Mouse (Mus musculus) liver, embryonic 14.5 days (tissue): Measurements from ENCODE around the gene Slc5a4a. TPM values are rescaled to one million over a fixed set of nuclear protein-coding genes. Genes with fewer than 3 reads are reported as not detected.

ENCODE experiments used
- ATAC-seq: fragments of 200-750 bp; cut with Nextera tagmentation; 2 replicates; pipeline ENCODE4 v1.8.0; 2017; ENCODE audit warnings: moderate number of reproducible peaks, mild to moderate bottlenecking, moderate library complexity; ENCODE audit not compliant: insufficient read depth
- DNase-seq, 3 experiments: peaks; one replicate each; pipeline ENCODE4 v3.0.0-alpha.2; 2012 to 2013; ENCODE audit warnings: low read depth in 3 of 3, low spot score in 3 of 3
- H3K27ac ChIP-seq: fragments of 300-500 bp; sonication (generic); 2 replicates; pipeline ENCODE4 v1.5.1; 2014; ENCODE audit warnings: moderate library complexity, mild to moderate bottlenecking, control low read depth, inconsistent platforms
- H3K27me3 ChIP-seq: fragments of 300-500 bp; sonication (generic); 2 replicates; pipeline ENCODE4 v1.6.1; 2014; ENCODE audit warnings: mild to moderate bottlenecking, low read length, moderate library complexity; ENCODE audit not compliant: control insufficient read depth, insufficient read depth
- H3K36me3 ChIP-seq: fragments of 300-500 bp; sonication (generic); replicated peaks from 2 replicates; pipeline ENCODE4 v1.6.1; 2014; ENCODE audit warnings: low read depth; ENCODE audit not compliant: control insufficient read depth, insufficient read depth
- H3K4me1 ChIP-seq, 2 experiments: fragments of 200-500 bp in 1 of 2; fragments of 300-500 bp in 1 of 2; sonication (generic) in 1 of 2; replicated peaks; 2 replicates each; pipeline ENCODE4 v1.6.1; 2012 to 2014; ENCODE audit warnings: antibody characterized with exemption in 1 of 2, inconsistent platforms in 1 of 2, low read length in 1 of 2; ENCODE audit not compliant: control insufficient read depth in 2 of 2, insufficient read depth in 2 of 2
- H3K4me2 ChIP-seq: fragments of 300-500 bp; sonication (generic); 2 replicates; pipeline ENCODE4 v1.6.1; 2014; ENCODE audit warnings: low read depth, mild to moderate bottlenecking, control low read depth, moderate library complexity
- H3K4me3 ChIP-seq, 2 experiments: fragments of 200-500 bp in 1 of 2; fragments of 300-500 bp in 1 of 2; sonication (generic) in 1 of 2; 2 replicates each; pipeline ENCODE4 v1.5.1; 2012 to 2014; ENCODE audit warnings: low read depth in 2 of 2, low read length in 2 of 2, mild to moderate bottlenecking in 2 of 2, control low read depth in 1 of 2, inconsistent platforms in 1 of 2, moderate library complexity in 1 of 2; ENCODE audit not compliant: insufficient read depth in 1 of 2
- H3K9ac ChIP-seq: fragments of 300-500 bp; sonication (generic); replicated peaks from 2 replicates; pipeline ENCODE4 v1.6.1; 2014; ENCODE audit warnings: mild to moderate bottlenecking, control low read depth, moderate library complexity
- H3K9me3 ChIP-seq: fragments of 300-500 bp; sonication (generic); 2 replicates; pipeline ENCODE4 v1.6.1; 2016; ENCODE audit warnings: low read length, mixed read lengths; ENCODE audit not compliant: control insufficient read depth
- CTCF ChIP-seq: IDR thresholded peaks from 2 replicates; pipeline ENCODE4 v1.5.1; 2016; ENCODE audit warnings: antibody characterized with exemption, low read depth, control low read depth
- EP300 ChIP-seq: IDR thresholded peaks from 2 replicates; pipeline ENCODE4 v1.6.1; 2016; ENCODE audit warnings: antibody characterized with exemption, low read depth
- WGBS: fragments of 180-500 bp; shearing (Covaris S2); extraction: QIAGEN DNeasy Blood & Tissue Kit; methylation state at CpG from one replicate; pipeline ENCODE4 v1.1.7; 2014; ENCODE audit not compliant: insufficient replicate concordance; 5-methylcytosine and 5-hydroxymethylcytosine counted together
- polyA plus RNA-seq, 2 experiments: library from polyadenylated mRNA; depleted of rRNA in 1 of 2; stranded (reverse) in 1 of 2; unstranded in 1 of 2; fragments of >200 nt; fragmentation: Nextera tagmentation in 1 of 2; extraction: Ambion mirVana in 1 of 2; gene quantifications; 2 replicates each; pipeline versions ENCODE4 v1.2.1 to v1.2.3; 2012 to 2014

The Slc5a4a gene
- polyA plus RNA-seq, 2 experiments = 0.04 TPM; not detected in 1

- ATAC-seq (no peak), DNase-seq (peak in 1 of 3 experiments; percentile 9)
- TF ChIP-seq CTCF = peak; percentile 28; the same call in 1 of the 2 replicates
- no peak for TF ChIP-seq EP300
Measured at GRCm38 (mm10) chr10:76203798-76204283, 56.6 kb downstream of the Slc5a4a start.

DNA sequence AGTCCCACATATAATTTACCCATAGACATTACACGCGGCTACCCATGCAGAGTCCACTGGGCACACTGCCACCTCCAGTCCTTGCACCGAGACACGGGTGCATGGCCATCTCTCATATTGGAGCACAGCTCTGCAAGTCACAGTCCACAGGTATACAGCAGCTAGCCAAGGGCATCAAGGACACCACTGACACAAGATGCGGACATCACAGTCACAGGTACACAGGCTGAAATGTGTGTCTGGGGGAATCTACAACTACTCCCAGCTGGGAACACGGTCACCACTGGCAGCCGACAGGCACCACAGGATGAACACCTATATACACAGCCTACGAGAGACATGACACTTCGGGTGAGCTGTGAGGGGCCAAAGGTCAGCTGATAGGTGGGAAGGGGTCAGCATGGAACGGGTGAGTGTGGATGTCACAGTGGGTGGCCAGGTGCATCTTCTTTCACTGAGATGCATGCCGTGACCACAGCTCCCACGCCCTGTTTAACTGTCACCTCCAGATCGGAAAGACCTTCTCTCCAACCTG is 60.1 kb downstream of the Slc5a4a start:
- H3K4me1 ChIP-seq = no peaks in the 10 kb centered on the region
- WGBS = 76% methylated on average over 13 of the region's 13 CpGs
- no peak overlapping the region for H3K4me2 ChIP-seq
- no peaks in the 10 kb centered on the region for H3K36me3 ChIP-seq
- H3K9ac ChIP-seq = no peak overlapping the region
- ATAC-seq (no peak), DNase-seq (no peak)
- H3K9me3 ChIP-seq = no peaks in the 10 kb centered on the region
- no peaks in the 10 kb centered on the region for H3K27me3 ChIP-seq
- no peak overlapping the region for H3K27ac ChIP-seq
- TF ChIP-seq CTCF = no peak
- no peak for TF ChIP-seq EP300
- no peak overlapping the region for H3K4me3 ChIP-seq

More at GRCm38 (mm10) chr10:76203798-76204283, 56.6 kb downstream of the Slc5a4a start:
- H3K9me3 ChIP-seq = no peaks in the 10 kb centered on the region
- 0 out of 4 replicates have a peak overlapping the region, but pooled peaks of 1 of the 2 experiments have one; percentile 4 for H3K4me3 ChIP-seq
- 18% methylated on average over 18 of the region's 18 CpGs for WGBS
- H3K27me3 ChIP-seq = no peaks in the 10 kb centered on the region
- H3K36me3 ChIP-seq = no peaks in the 10 kb centered on the region
- peak overlapping the region; percentile 45; the same call in 1 of the 2 replicates for H3K4me2 ChIP-seq
- H3K27ac ChIP-seq = no peak overlapping the region
- no peak overlapping the region for H3K9ac ChIP-seq
- H3K4me1 ChIP-seq = no peaks in the 10 kb centered on the region

DNA sequence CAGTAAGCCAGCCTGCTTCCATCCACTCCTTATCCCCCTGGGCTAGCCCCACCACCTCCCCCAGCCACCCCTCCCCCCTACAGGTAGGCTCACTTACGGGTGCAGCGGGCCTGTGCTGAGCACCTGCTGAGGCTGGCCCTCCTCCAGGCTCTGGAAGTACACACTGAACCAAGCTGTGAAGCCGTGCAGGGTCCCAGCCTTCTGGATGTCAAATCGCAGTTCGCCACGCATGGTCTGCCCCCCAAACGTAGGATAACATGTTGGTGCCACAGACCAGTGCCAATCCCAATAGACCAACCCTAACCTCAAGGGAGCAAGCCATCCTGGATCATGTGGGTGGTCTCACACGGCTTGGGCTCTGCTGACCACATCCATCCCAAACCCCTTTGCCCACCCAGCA is 62.0 kb downstream of the Slc5a4a start:
- DNase-seq = no peak
- TF ChIP-seq CTCF (no peak), EP300 (no peak)

GRCm38 (mm10) chr10:76210806-76211205 is 63.6 kb downstream of the Slc5a4a start:
- H3K27ac ChIP-seq = no peak overlapping the region
- no peak for DNase-seq

More for the DNA sequence above, 62.0 kb downstream of the Slc5a4a start:
- H3K27ac ChIP-seq = no peak overlapping the region
- H3K9ac ChIP-seq = no peak overlapping the region
- no peak overlapping the region for H3K4me3 ChIP-seq
- no peak for ATAC-seq
- no peaks in the 10 kb centered on the region for H3K4me1 ChIP-seq
- H3K9me3 ChIP-seq = no peaks in the 10 kb centered on the region
- H3K4me2 ChIP-seq = no peak overlapping the region
- no peaks in the 10 kb centered on the region for H3K27me3 ChIP-seq
- no peaks in the 10 kb centered on the region for H3K36me3 ChIP-seq
- WGBS = 71% methylated on average over 8 of the region's 8 CpGs

DNA sequence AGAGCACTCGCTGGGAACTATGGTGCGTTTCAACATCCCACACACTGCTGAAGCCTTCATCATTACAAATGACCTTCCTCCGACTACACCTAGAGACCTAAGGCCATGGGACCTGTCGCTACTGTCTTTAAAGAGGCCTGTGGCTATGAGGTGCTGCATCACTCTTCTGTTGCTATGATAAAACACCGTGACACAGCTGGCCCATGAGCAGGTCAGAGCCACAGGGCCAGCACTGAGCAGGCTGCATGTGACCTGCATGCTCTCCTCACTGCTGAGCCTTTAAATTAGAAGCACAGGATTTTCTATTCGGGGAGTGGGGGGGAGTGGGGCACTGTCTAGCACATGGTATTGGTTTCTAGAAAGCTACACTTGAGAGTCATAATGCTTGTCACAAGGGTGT is 64.9 kb downstream of the Slc5a4a start:
- no peak overlapping the region for H3K4me2 ChIP-seq
- no peak overlapping the region for H3K27ac ChIP-seq
- H3K36me3 ChIP-seq = no peaks in the 10 kb centered on the region
- DNase-seq (no peak), ATAC-seq (no peak)
- no peak for TF ChIP-seq CTCF
- TF ChIP-seq EP300 = no peak
- 63% methylated on average over 6 of the region's 6 CpGs for WGBS
- H3K9ac ChIP-seq = no peak overlapping the region
- no peaks in the 10 kb centered on the region for H3K9me3 ChIP-seq
- no peaks in the 10 kb centered on the region for H3K27me3 ChIP-seq
- H3K4me3 ChIP-seq = no peak overlapping the region
- no peaks in the 10 kb centered on the region for H3K4me1 ChIP-seq

More at GRCm38 (mm10) chr10:76210806-76211205, 63.6 kb downstream of the Slc5a4a start:
- WGBS = 87% methylated on average over 7 of the region's 7 CpGs
- Histone ChIP-seq H3K4me1 (no peaks in the 10 kb centered on the region), H3K36me3 (no peaks in the 10 kb centered on the region), H3K4me3 (no peak overlapping the region), H3K27me3 (no peaks in the 10 kb centered on the region), H3K9me3 (no peaks in the 10 kb centered on the region), H3K9ac (no peak overlapping the region), H3K4me2 (no peak overlapping the region)
- no peak for ATAC-seq
- TF ChIP-seq EP300 (no peak), CTCF (no peak)
